Mouse (Mus musculus) right cerebral cortex, adult 18-20 months (tissue): ENCODE measurements around the gene Clk1.

Experiments used
- DNase-seq: peaks from one replicate; pipeline ENCODE4 v3.0.0; 2022; ENCODE audit warnings: mixed read lengths

Gene Clk1

GRCm38 (mm10) chr1:58423371-58424248 lies at the start of gene Clk1:
Clk1 (minus strand) TSS chr1:58424066.
- peak; percentile 95 for DNase-seq

- DNase-seq, result no peak
Measured at GRCm38 (mm10) chr1:58465561-58465960, 41.7 kb upstream of the Clk1 start.

- no peak for DNase-seq
Measured at GRCm38 (mm10) chr1:58465042-58465441, 41.2 kb upstream of the Clk1 start.

GRCm38 (mm10) chr1:58463935-58464334 lies 40.1 kb upstream of the Clk1 start:
- DNase-seq, result no peak

- DNase-seq, result no peak
Measured at GRCm38 (mm10) chr1:58460566-58460965, 36.7 kb upstream of the Clk1 start.

GRCm38 (mm10) chr1:58458867-58459266 lies 35.0 kb upstream of the Clk1 start:
- DNase-seq, result peak; percentile 38

- DNase-seq, result no peak
Measured at GRCm38 (mm10) chr1:58458175-58458574, 34.3 kb upstream of the Clk1 start.

DNA sequence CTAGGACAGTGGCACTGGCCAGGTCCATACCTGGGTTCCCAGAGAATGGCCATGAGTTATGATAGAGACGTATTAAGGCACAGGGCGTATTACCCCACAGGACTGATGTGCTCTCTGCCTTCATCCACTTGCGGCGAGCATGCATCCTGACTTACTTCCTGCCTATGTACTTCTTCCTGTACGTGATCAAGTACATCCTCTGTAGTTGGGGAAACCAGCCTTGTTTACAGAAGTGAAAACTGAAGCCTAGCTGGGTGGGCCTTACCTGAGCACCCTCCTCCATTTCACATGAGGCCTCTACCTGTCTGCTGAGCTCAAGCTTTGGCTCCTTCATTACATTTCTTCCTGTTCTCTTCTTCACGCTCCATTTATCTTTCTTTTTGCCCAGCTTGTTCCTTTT lies 30.4 kb upstream of the Clk1 start:
- DNase-seq, result no peak

DNA sequence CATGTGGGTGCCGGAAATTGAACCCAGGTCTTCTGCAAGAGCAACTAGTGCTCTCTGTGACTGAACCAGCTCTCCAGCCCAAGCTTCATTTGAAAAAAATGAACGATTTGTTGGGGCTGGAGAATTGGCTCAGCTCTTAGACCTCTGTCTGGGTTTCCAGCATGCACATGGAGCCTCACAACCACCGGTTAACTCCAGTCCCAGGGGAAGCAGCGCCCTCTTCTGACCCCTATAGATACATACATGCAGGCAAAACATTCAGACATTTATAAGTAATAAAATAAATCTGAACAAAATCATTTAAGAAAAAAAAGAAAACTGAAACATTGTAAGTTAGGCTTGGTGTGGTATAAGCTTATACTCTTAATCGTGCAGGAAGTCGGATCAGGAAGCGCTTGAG lies 24.5 kb upstream of the Clk1 start:
- no peak for DNase-seq

DNA sequence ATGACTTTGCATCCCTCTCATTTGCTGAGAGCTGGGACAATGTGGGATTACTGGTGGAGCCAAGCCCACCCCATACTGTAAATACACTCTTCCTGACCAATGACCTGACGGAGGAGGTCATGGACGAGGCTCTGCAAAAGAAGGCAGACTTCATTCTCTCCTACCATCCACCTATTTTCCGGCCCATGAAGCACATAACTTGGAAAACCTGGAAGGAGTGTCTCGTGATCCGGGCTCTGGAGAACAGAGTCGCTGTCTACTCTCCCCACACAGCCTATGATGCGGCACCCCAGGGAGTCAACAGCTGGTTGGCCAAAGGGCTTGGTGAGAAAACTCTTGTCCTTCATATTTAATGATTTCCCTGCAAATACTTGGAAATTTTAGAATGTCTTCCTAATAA lies 23.9 kb upstream of the Clk1 start:
- no peak for DNase-seq

DNA sequence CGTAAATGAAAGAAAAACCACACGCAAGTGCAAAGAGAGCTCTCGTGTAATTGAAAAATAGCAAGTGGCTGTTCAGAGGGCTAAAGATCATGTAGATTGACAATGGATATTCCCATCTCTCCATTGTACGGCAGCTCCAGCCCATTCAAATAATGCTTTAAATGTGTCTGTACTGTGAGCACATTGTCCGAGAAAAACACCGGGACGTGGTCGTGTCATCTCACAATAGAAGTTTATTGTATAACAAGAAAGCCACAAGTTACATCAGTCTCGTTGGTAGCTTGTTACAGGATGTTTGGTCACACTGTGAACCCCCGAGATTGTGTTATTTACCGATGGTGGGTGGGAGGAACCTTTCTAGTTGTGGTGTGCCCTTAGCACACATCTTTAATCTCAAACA lies 22.0 kb upstream of the Clk1 start:
- no peak for DNase-seq

- DNase-seq, result peak; percentile 91
Measured at GRCm38 (mm10) chr1:58445143-58445722, 21.4 kb upstream of the Clk1 start, which contains the start of the genes Nif3l1 and Ppil3. Nif3l1 (plus strand) TSS chr1:58445151. Ppil3 (minus strand) TSS chr1:58445486.

DNA sequence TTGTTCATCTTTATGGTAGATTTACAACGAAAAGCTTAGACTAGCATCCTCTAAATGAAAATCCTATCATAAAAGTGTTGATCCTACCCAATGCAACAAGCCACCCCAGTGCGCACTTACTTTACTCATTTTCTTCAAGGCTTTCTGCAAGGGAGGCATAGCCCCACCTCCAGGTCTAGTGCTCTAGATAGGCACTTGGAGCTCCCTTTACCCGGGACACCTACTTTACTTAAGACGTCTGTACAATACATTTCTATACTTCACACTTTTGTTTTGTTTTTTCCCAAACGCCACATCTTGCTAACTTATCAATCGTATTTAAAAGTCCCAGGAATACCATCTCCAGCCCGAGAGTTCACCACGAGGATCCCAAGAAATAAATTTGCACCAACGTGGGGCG lies 20.8 kb upstream of the Clk1 start:
- no peak for DNase-seq

DNA sequence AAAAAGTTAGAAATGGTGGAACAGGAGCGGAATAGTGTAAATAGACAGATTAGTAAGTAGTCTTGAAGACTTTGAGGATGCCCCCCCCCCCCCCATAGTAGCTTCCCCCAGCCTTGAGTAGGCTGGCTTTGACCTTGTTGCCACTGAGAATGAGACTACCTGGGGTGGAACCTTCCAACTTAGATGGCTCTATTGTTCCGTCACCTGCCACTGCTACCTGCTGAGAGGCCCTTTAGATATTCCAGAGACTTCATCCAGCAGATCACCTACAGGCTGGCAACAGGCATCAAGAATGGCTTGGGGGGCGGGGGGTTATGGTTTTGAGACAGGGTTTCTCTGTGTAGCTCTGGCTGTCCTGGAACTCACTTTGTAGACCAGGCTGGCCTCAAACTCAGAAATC lies 685 bp upstream of the Clk1 start:
- DNase-seq, result no peak

DNA sequence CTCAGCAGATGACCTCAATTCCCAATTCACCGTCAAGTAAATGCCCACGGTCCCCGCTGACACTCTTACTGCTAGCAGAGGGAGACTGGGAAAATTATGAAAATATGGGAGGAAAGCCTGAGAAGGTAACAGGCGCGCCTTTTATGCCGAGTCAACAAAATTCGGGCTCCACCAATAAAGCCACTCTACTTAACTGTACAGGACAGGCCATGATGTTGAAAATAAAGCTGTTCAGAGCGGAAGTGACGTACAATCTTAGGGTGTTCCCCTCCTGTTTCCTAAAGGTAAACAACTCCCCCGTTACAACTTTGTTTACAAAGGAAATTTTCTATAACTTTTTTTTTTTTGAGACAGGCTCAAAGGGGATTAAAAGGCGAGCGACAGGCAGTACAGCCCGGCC lies 987 bp downstream of the Clk1 start:
- DNase-seq, result no peak

GRCm38 (mm10) chr1:58420961-58421360 lies 2.9 kb downstream of the Clk1 start:
- no peak for DNase-seq

DNA sequence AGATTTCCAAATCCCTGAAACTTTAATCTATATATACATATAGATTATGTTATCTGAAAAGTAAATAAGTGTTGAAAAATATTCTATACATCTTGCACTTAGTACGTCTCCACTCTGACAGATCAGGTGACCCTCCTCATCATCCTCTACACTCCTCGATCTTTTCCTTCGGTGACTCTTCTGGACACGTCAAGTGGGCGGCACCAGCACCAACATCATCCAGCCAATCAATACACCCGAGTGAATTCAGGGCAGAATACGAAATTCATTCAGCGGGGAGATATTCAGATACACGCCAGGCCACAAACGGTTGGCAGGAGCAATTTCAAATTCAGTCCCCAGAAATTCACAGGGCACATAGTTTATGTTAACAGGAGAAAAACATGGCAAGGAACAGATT lies 3.8 kb downstream of the Clk1 start:
- no peak for DNase-seq

DNA sequence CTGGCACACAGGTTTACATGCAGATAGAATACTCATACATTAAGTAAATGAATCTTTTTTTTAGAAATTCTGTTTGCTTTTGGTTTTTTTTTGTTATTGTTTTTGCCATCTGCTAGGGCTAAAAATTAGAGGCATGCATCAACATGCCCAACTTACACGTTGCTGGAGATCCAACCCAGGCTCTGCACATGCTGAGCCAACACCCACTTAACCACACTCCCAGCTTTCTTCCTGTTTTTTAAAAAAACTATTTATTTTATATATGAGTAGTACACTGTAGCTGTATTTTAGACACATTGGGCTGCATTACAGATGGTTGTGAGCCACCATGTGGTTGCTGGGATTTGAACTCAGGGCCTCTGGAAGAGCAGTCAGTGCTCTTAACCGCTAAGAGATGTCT lies 7.8 kb downstream of the Clk1 start:
- no peak for DNase-seq

- no peak for DNase-seq
Measured at GRCm38 (mm10) chr1:58415442-58415841, 8.4 kb downstream of the Clk1 start.

DNA sequence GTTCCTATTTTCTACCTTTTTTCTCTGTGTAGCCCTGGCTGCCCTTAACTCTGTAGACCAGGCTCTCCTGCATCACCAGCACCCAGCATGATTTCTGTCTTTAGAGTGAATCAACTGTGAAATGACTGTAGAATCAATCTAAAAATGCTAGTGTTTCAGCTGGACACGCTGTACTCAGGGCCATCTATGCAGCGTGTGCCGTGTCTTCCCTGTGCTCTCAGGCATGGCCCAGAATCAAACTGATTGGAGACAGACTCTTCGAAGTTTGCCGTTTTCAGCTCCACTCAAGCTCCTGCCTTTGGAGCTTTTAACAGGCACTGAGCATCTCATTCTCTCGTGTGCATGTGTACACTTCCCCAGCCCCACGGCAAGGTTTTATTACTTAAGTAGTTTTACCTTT lies 13.1 kb downstream of the Clk1 start:
- DNase-seq, result no peak

GRCm38 (mm10) chr1:58410198-58410588 lies 13.7 kb downstream of the Clk1 start:
- DNase-seq, result no peak

GRCm38 (mm10) chr1:58409553-58410197 lies 14.2 kb downstream of the Clk1 start:
- no peak for DNase-seq

- DNase-seq, result no peak
Measured at GRCm38 (mm10) chr1:58408141-58408540, 15.7 kb downstream of the Clk1 start.

DNA sequence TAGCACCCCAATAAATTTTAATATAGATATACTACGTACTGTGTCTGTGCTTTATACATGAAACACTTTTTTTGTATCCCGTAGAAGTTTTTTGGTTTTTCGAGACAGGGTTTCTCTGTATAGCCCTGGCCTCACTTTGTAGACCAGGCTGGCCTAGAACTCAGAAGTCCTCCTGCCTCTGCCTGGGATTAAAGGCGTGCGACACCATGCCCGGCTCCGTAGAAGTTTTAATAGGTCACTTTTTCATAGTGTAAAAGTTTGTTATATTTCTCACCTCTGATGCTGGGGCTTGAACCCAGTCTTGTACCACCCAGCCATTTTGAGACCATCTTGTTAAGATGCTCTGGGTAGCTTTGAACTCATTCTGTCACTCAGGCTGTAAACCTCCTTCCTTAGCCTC lies 16.5 kb downstream of the Clk1 start:
- no peak for DNase-seq
